Mouse (Mus musculus) hindbrain, postnatal 0 days (tissue): ENCODE results near the gene Pccb. TPM values are rescaled to one million over a fixed set of nuclear protein-coding genes. Genes with fewer than 3 reads are reported as not detected.

Experiments used
- ATAC-seq: fragments of 200-750 bp; cut with Nextera tagmentation; 2 replicates; pipeline ENCODE4 v1.8.0; 2017; ENCODE audit warnings: mild to moderate bottlenecking, moderate TSS enrichment, moderate library complexity
- DNase-seq: peaks from one replicate; pipeline ENCODE4 v3.0.0-alpha.2; 2015; ENCODE audit warnings: low spot score
- H3K27ac ChIP-seq: fragments of 300-500 bp; sonication (generic); 2 replicates; pipeline ENCODE4 v1.5.1; 2014; ENCODE audit warnings: mild to moderate bottlenecking
- H3K27me3 ChIP-seq: fragments of 300-500 bp; sonication (generic); 2 replicates; pipeline ENCODE4 v1.6.1; 2014; ENCODE audit warnings: low read length, mixed read lengths; ENCODE audit not compliant: insufficient read depth
- H3K36me3 ChIP-seq: fragments of 300-500 bp; sonication (generic); 2 replicates; pipeline ENCODE4 v1.6.1; 2014; ENCODE audit warnings: low read length, mixed read lengths; ENCODE audit not compliant: insufficient read depth
- H3K4me1 ChIP-seq: fragments of 300-500 bp; sonication (generic); 2 replicates; pipeline ENCODE4 v1.6.1; 2014; ENCODE audit warnings: antibody characterized with exemption, low read length, mixed read lengths; ENCODE audit not compliant: insufficient read depth
- H3K4me2 ChIP-seq: fragments of 300-500 bp; sonication (generic); 2 replicates; pipeline ENCODE4 v1.6.1; 2014; ENCODE audit warnings: low read depth, mild to moderate bottlenecking, low read length, moderate library complexity, mixed read lengths
- H3K4me3 ChIP-seq: fragments of 300-500 bp; sonication (generic); 2 replicates; pipeline ENCODE4 v1.5.1; 2014; ENCODE audit warnings: low read length
- H3K9ac ChIP-seq: fragments of 300-500 bp; sonication (generic); replicated peaks from 2 replicates; pipeline ENCODE4 v1.6.1; 2014; ENCODE audit warnings: mild to moderate bottlenecking, low read length, moderate library complexity, mixed read lengths
- H3K9me3 ChIP-seq: fragments of 300-500 bp; sonication (generic); 2 replicates; pipeline ENCODE4 v1.6.1; 2016; ENCODE audit warnings: low read length, mixed read lengths
- CTCF ChIP-seq: IDR thresholded peaks from 2 replicates; pipeline ENCODE4 v1.5.1; 2016; ENCODE audit warnings: antibody characterized with exemption, control low read depth, low read depth
- WGBS: fragments of 180-500 bp; shearing (Covaris S2); extraction: QIAGEN DNeasy Blood & Tissue Kit; methylation state at CpG from one replicate; pipeline ENCODE4 v1.1.7; 2014; 5-methylcytosine and 5-hydroxymethylcytosine counted together
- polyA plus RNA-seq: library from polyadenylated mRNA; unstranded; fragments of >200 nt; fragmentation: Nextera tagmentation; extraction: Ambion mirVana; gene quantifications from 2 replicates; pipeline ENCODE4 v1.2.1, GENCODE M21; 2015
- total RNA-seq: library from RNA; depleted of rRNA; stranded (reverse); fragments of >200 nt; gene quantifications from 2 replicates; pipeline ENCODE4 v1.2.3, GENCODE M21; 2014

Pccb gene
- total and polyA plus RNA-seq, 2 experiments from 2014 or later: 33.1 to 56.9 TPM

GRCm38 (mm10) chr9:101075694-101076093 lies 41.0 kb upstream of the Pccb start:
- H3K4me3 ChIP-seq: peak overlapping the region; percentile 97
- 0% methylated on average over 8 of the region's 8 CpGs for WGBS
- no peaks in the 10 kb centered on the region for H3K9me3 ChIP-seq
- TF ChIP-seq CTCF: no peak
- H3K4me2 ChIP-seq: peak overlapping the region; percentile 97
- no peak overlapping the region for H3K27ac ChIP-seq
- no peaks in the 10 kb centered on the region for H3K36me3 ChIP-seq
- H3K9ac ChIP-seq: peak overlapping the region; percentile 98
- no peak for DNase-seq
- H3K27me3 ChIP-seq: no peaks in the 10 kb centered on the region
- peaks cover 15% of the 10 kb centered on the region for H3K4me1 ChIP-seq
- ATAC-seq: no peak

GRCm38 (mm10) chr9:101075091-101075581 lies 40.4 kb upstream of the Pccb start:
- H3K4me1 ChIP-seq: peaks cover 15% of the 10 kb centered on the region
- under 1% methylated on average over 25 of the region's 25 CpGs for WGBS
- DNase-seq: peak; percentile 34

GRCm38 (mm10) chr9:101074332-101075021 lies 39.8 kb upstream of the Pccb start:
- Histone ChIP-seq H3K4me1 (peaks cover 14% of the 10 kb centered on the region), H3K27ac (peak overlapping the region; percentile 100), H3K9me3 (no peaks in the 10 kb centered on the region), H3K4me2 (peak overlapping the region; percentile 97), H3K9ac (peak overlapping the region; percentile 98), H3K36me3 (no peaks in the 10 kb centered on the region), H3K27me3 (no peaks in the 10 kb centered on the region), H3K4me3 (peak overlapping the region; percentile 97)
- peak; percentile 77 for ATAC-seq
- TF ChIP-seq CTCF: no peak
- peak; percentile 82 for DNase-seq
- under 1% methylated on average over 70 of the region's 100 CpGs for WGBS

More at GRCm38 (mm10) chr9:101075091-101075581, 40.4 kb upstream of the Pccb start:
- no peaks in the 10 kb centered on the region for H3K9me3 ChIP-seq
- peak overlapping the region; percentile 98 for H3K9ac ChIP-seq
- no peak for TF ChIP-seq CTCF
- H3K27ac ChIP-seq: peak overlapping the region; percentile 100
- H3K4me3 ChIP-seq: peak overlapping the region; percentile 97
- no peaks in the 10 kb centered on the region for H3K27me3 ChIP-seq
- no peak for ATAC-seq
- peak overlapping the region; percentile 97 for H3K4me2 ChIP-seq
- no peaks in the 10 kb centered on the region for H3K36me3 ChIP-seq

DNA sequence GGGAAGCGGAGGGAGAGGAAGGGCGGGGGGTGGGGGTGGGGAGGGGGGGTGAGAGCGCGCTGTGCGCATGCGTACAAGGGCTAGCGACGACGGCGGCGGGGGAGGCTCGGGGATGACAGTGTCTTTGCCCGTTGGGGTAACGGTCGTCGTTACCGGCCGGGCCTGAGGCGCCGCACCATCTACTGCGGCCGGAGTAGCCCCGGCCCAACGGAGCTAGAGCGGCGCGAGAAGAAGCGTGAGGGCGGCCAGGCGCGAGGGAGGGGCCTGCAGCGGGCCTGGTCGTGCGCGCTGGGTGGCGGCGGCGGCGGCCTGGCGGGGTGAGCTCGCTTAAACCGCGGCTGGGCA lies 39.3 kb upstream of the Pccb start, which contains the start of gene Msl2:
Msl2 (plus strand) TSS at position 115 of the 345 bp plus-strand sequence.
- H3K36me3 ChIP-seq: no peaks in the 10 kb centered on the region
- H3K27me3 ChIP-seq: no peaks in the 10 kb centered on the region
- peak within 1 kb of the TSS; percentile 97 for H3K4me2 ChIP-seq
- DNase-seq (no peak), ATAC-seq (peak; percentile 60)
- peak within 1 kb of the TSS; percentile 97 for H3K4me3 ChIP-seq
- 2% methylated on average over 37 of the region's 43 CpGs for WGBS
- H3K4me1 ChIP-seq: peaks cover 9% of the 10 kb centered on the region
- peak within 1 kb of the TSS; percentile 100 for H3K27ac ChIP-seq
- TF ChIP-seq CTCF: no peak
- no peaks in the 10 kb centered on the region for H3K9me3 ChIP-seq
- H3K9ac ChIP-seq: peak within 1 kb of the TSS; percentile 98

- no peak for TF ChIP-seq CTCF
- peak overlapping the region; percentile 74 for H3K9ac ChIP-seq
- 2% methylated on average over 61 of the region's 65 CpGs for WGBS
Measured at GRCm38 (mm10) chr9:101073041-101073986, 38.6 kb upstream of the Pccb start.

DNA sequence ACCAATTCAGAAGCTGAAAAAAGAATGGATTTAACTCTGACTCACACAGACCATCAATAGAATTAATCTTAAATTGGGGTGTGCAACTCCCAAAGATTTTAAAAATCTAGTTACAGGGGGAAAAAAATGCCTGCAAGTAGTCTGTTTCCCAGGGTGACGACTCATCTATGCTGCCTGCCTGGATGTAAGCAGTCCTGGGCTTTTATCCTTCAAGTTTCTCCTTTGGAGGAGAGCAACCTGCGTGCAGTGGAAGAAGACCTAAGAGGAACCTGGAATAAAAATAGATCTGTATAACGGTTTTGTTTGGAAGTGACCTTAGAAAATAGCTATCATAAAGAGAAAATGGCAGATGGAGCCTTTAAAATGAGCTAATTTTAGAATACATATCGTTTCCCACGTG lies 37.8 kb upstream of the Pccb start:
- ATAC-seq (no peak), DNase-seq (no peak)
- H3K4me1 ChIP-seq: no peaks in the 10 kb centered on the region; the same call in 1 of the 2 replicates
- H3K27ac ChIP-seq: no peak overlapping the region
- no peaks in the 10 kb centered on the region for H3K9me3 ChIP-seq
- peak overlapping the region; percentile 67 for H3K4me2 ChIP-seq
- no peaks in the 10 kb centered on the region for H3K27me3 ChIP-seq
- no peaks in the 10 kb centered on the region for H3K36me3 ChIP-seq
- H3K9ac ChIP-seq: no peak overlapping the region
- no peak overlapping the region for H3K4me3 ChIP-seq
- WGBS: 40% methylated on average over 5 of the region's 5 CpGs
- TF ChIP-seq CTCF: no peak

More at GRCm38 (mm10) chr9:101073041-101073986, 38.6 kb upstream of the Pccb start:
- peak; percentile 96 for ATAC-seq
- Histone ChIP-seq H3K4me3 (peak overlapping the region; percentile 97), H3K9me3 (no peaks in the 10 kb centered on the region), H3K27me3 (no peaks in the 10 kb centered on the region), H3K4me1 (peaks cover 3% of the 10 kb centered on the region), H3K27ac (peak overlapping the region; percentile 100), H3K36me3 (no peaks in the 10 kb centered on the region), H3K4me2 (peak overlapping the region; percentile 67)
- peak; percentile 99 for DNase-seq
